Mouse (Mus musculus) small intestine, adult 2 months (tissue): ENCODE data around the gene Snx7.

ENCODE experiments used
- CTCF ChIP-seq: fragments of 200-500 bp; IDR thresholded peaks from 2 replicates; pipeline ENCODE4 v1.5.1; 2012; ENCODE audit warnings: low read depth, mild to moderate bottlenecking, control low read depth, inconsistent platforms, low read length, moderate library complexity, mixed read lengths; ENCODE audit not compliant: insufficient replicate concordance, insufficient read length; ENCODE audit errors: extremely low read depth
- POLR2A ChIP-seq: fragments of 200-500 bp; IDR thresholded peaks from 2 replicates; pipeline ENCODE4 v1.6.1; 2012; ENCODE audit warnings: low read depth, mild to moderate bottlenecking, control low read depth, inconsistent platforms, low read length, moderate library complexity

DNA sequence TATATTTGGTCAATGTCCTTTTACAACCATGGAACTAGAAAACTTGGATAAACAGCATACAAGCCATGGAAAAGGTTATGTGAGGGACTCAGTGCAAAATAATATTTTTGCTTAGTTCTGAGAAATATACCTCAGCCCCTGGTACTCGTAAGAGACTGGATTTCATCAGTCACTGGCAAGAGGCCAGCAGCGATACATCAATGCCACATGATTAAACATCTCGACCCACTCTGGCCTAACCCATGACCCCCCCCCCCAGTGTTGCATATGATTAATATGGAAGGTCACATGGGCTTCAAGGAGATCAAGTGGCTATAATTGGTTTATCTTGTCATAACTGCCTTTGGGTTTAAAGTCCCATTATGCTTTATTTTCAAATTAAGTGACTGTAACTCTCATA, 46.7 kb upstream of the Snx7 start:
- TF ChIP-seq POLR2A (no peak), CTCF (no peak)
